Mouse (Mus musculus): ENCODE measurements at regions not wholly inside any gene's neighbourhood (a gene's known extent, or its start where the extent isn't known, plus 50 kb on each side); places are given as distances from the start of the nearest gene placed in this dataset.
A peak's percentile ranks its signal among the peaks of the same experiment; 100 is the strongest.

- DNase-seq: no peak
Observed at GRCm38 (mm10) chr14:75396511-75397026, 59.2 kb upstream of the Siah3 start.

- no peak for DNase-seq
Observed at GRCm38 (mm10) chr14:75399678-75400077, 56.1 kb upstream of the Siah3 start.

GRCm38 (mm10) chr14:75402483-75403103 lies 53.2 kb upstream of the Siah3 start:
- peak; percentile 80 for DNase-seq

Measured in kidney, postnatal 10 days (tissue).